Mouse (Mus musculus) olfactory bulb, adult 2 months (tissue): ENCODE data around the gene Alg5. TPM values are rescaled to one million over a fixed set of nuclear protein-coding genes. Genes with fewer than 3 reads are reported as not detected.
"Not testable (repeated sequence)": the region's sequence is repeated elsewhere in the genome, so short reads cannot be mapped to it uniquely, and the experiment has no call there.

Source experiments
- H3K27ac ChIP-seq: fragments of 200-500 bp; 2 replicates; pipeline ENCODE4 v1.5.1; 2012; ENCODE audit warnings: low read depth, low read length; ENCODE audit not compliant: insufficient read depth
- H3K4me1 ChIP-seq: fragments of 200-500 bp; 2 replicates; pipeline ENCODE4 v1.6.1; 2012; ENCODE audit warnings: low read length; ENCODE audit not compliant: control insufficient read depth, insufficient read depth
- H3K4me3 ChIP-seq: fragments of 200-500 bp; 2 replicates; pipeline ENCODE4 v1.5.1; 2012; ENCODE audit warnings: mild to moderate bottlenecking, low read depth, low read length, moderate library complexity; ENCODE audit not compliant: insufficient read depth
- CTCF ChIP-seq: fragments of 200-500 bp; IDR thresholded peaks from 2 replicates; pipeline ENCODE4 v1.5.1; 2012; ENCODE audit warnings: low read depth, mild to moderate bottlenecking, low read length, moderate library complexity; ENCODE audit not compliant: insufficient read depth
- POLR2A ChIP-seq: fragments of 200-500 bp; IDR thresholded peaks from 2 replicates; pipeline ENCODE4 v1.6.1; 2012; ENCODE audit warnings: mild to moderate bottlenecking, low read depth, low read length, moderate library complexity; ENCODE audit not compliant: insufficient read depth
- WGBS: fragments of 180-500 bp; shearing (Covaris S2); methylation state at CpG from one replicate; pipeline ENCODE4 v1.1.7; 2018; 5-methylcytosine and 5-hydroxymethylcytosine counted together
- polyA plus RNA-seq: library from polyadenylated mRNA; stranded (reverse); fragments of >200 nt; gene quantifications from 2 replicates; pipeline ENCODE4 v1.2.4, GENCODE M21; 2012; ENCODE audit warnings: low replicate concordance; ENCODE audit not compliant: missing spikeins, insufficient read depth, insufficient read length

The Alg5 gene
- not detected in 2 replicates for polyA plus RNA-seq

DNA sequence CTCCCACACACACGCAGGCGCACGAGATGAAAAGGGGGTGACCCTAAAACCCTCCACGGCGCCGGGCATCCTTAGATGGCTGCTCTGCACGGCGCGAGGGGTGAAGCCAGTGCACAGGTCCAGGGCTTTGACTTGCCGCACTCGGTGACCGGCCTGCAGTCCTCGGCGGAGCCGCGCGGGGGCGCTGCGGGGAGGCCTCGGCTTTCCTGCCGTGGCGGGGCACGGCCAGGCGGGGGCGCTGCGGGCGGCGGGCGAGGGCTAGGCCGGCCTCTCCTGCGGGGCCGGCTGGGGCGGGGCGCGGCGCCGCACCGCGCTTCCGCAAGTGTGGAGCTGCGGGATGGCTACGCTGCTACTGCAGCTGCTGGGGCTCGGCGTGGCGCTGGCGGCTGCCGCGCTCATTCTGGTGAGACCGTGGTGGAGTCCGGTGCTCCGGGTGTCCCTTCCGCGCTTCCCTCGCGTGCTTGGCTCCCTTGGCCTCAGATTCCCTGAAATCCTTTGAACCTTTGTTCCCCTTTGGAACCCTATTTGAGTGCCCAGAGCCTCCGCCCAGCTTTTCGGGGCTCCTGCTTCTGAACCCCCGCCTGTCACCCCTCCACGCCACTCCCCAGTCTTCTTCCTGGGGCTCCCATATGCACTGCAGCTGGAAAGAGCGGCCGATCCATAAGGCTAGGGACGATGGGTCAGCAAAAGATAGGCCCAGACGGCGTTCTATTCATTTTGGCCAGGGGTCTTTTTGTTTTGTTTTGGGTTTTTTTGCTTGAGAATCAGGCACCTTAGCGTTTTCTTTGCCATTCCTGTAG lies at the start of gene Alg5, which contains the start of gene Exosc8:
TSS of gene Alg5 (plus strand) at position 293 of the 800 bp plus-strand sequence.
TSS of gene Exosc8 (minus strand) at position 147 of the 800 bp plus-strand sequence.
- Histone ChIP-seq H3K4me1 (peaks cover 3% of the 10 kb centered on the region; the same call in 1 of the 2 replicates), H3K4me3 (peak within 1 kb of the TSS; percentile 64), H3K27ac (peak within 1 kb of the TSS; percentile 94)
- TF ChIP-seq CTCF (peak; percentile 100), POLR2A (no peak; the same call in 1 of the 2 replicates)
- under 1% methylated on average over 64 of the region's 65 CpGs for WGBS

- no peak for TF ChIP-seq CTCF
- no peak for TF ChIP-seq POLR2A
- Histone ChIP-seq H3K27ac (no peak overlapping the region), H3K4me1 (peaks cover 3% of the 10 kb centered on the region), H3K4me3 (no peak overlapping the region)
- WGBS = 63% methylated on average over 2 of the region's 2 CpGs
These were observed 48.1 kb upstream of the Alg5 start for GRCm38 (mm10) chr3:54687245-54687644.

- no peak overlapping the region for H3K27ac ChIP-seq
- 39% methylated on average over 2 of the region's 2 CpGs for WGBS
- no peak for TF ChIP-seq CTCF
- TF ChIP-seq POLR2A = no peak
- H3K4me1 ChIP-seq = peaks cover 3% of the 10 kb centered on the region
- no peak overlapping the region for H3K4me3 ChIP-seq
These were observed 46.2 kb upstream of the Alg5 start for GRCm38 (mm10) chr3:54689091-54689490.

DNA sequence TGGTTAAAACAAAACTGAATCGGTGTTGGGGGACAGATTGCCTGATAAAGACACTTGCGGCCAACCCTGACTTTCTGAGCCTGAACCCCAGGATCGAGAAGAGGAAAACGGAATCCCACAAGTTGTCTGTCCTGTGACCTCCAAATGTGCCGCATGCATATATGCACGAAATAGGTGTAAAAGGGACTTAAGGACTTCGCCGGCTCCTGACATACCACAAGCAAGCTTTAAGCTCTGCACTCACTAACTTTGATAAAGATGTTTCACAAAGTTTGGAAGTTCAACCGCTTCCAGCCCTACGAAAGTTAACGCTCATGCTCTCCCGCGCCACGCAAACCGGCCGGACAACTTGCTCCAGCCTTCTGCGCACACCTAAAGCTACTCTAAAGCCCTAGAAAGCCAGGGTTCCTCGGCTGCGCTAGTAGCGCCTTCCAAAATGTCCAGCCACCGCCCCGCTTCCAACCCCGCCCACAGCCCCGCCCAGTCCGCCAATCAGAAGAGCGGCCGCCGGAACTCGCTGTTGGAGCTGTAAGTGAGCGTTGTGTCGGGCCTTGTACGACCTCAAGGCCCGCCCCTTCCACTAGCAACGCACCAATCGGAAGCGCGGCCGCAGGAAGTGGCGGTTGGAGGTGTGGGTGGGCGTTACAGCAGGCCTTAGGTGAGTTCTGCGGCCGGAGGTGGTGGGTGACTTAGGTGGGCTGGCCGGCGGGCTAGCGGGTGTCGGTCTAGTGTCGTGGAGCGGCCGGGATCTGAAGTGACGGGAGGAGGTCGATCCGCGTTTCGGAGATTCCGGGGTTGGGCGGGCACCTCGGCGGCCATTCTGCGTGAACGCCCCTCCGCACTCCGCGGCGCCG lies 42.9 kb upstream of the Alg5 start, which contains the start of gene Supt20:
TSS of gene Supt20 (plus strand) at position 606 of the 854 bp plus-strand sequence.
- Histone ChIP-seq H3K4me3 (peak within 1 kb of the TSS; percentile 99), H3K4me1 (peaks cover 3% of the 10 kb centered on the region), H3K27ac (peak within 1 kb of the TSS; percentile 23; the same call in 1 of the 2 replicates)
- TF ChIP-seq CTCF (no peak), POLR2A (peak; percentile 49; the same call in 1 of the 2 replicates)
- WGBS = 2% methylated on average over 65 of the region's 65 CpGs

DNA sequence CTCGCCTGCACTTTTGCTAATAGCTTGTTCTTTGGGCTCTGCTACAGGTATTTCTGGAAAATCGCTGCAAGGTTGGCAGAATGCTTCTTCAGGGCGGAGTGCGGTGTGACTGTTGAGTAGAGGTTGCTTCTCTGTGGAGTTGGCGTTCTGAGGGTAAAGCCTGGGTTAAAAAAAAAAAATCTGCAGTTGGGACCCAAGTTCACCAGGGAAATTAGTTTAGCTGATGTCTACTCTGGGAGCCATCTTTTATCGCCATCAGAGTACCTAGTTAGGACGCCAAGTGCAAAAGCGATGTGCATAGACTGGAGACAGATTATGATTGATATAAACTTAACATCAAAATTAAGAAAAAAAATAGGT lies 42.3 kb upstream of the Alg5 start:
- H3K27ac ChIP-seq = peak overlapping the region; percentile 23; the same call in 1 of the 2 replicates
- WGBS = 0% methylated on average over 8 of the region's 8 CpGs
- H3K4me3 ChIP-seq = peak overlapping the region; percentile 99
- TF ChIP-seq CTCF (no peak), POLR2A (no peak)
- peaks cover 3% of the 10 kb centered on the region for H3K4me1 ChIP-seq

GRCm38 (mm10) chr3:54699759-54700301 lies 35.5 kb upstream of the Alg5 start:
- Histone ChIP-seq H3K27ac (no peak overlapping the region), H3K4me3 (no peak overlapping the region), H3K4me1 (no peaks in the 10 kb centered on the region)
- TF ChIP-seq POLR2A (no peak), CTCF (no peak)
- 90% methylated on average over 5 of the region's 5 CpGs for WGBS

DNA sequence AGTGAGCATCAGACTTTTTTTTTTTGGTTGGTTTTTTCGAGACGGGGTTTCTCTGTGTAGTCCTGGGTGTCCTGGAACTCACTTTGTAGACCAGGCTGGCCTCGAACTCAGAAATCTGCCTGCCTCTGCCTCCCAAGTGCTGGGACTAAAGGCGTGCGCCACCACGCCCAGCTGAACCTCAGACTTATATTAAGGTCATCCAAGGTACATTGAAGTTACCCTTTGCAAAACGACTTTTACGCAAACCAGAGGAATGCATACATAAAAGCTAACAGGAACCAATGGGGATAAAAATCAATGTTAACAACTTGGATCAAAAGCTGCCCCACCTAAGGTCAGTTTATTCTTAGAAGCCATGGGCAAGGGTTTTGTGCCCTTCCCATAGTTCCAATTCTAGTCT lies 31.2 kb upstream of the Alg5 start:
- not testable (repeated sequence) for H3K27ac ChIP-seq, H3K4me1 ChIP-seq, H3K4me3 ChIP-seq
- 96% methylated on average over 8 of the region's 8 CpGs for WGBS

- H3K27ac ChIP-seq = no peak overlapping the region
- 88% methylated on average over 9 of the region's 9 CpGs for WGBS
- TF ChIP-seq CTCF (no peak), POLR2A (no peak)
- no peak overlapping the region for H3K4me3 ChIP-seq
- no peaks in the 10 kb centered on the region for H3K4me1 ChIP-seq
These were observed 26.4 kb upstream of the Alg5 start for GRCm38 (mm10) chr3:54708972-54709371.
